Mouse (Mus musculus) CH12.LX (cell line): ENCODE data around the gene Eid1. TPM values are rescaled to one million over a fixed set of nuclear protein-coding genes. Genes with fewer than 3 reads are reported as not detected.

Experiments used
- DNase-seq: peaks from one replicate; pipeline ENCODE4 v3.0.0-alpha.2; 2013; ENCODE audit errors: extremely low read depth
- H3K27ac ChIP-seq: 2 replicates; pipeline ENCODE4 v1.5.1; 2012; ENCODE audit warnings: low read depth, mild to moderate bottlenecking, control low read depth, moderate library complexity; ENCODE audit not compliant: insufficient read depth
- H3K27me3 ChIP-seq: replicated peaks from 2 replicates; pipeline ENCODE3; 2012; ENCODE audit warnings: inconsistent platforms
- H3K36me3 ChIP-seq, 2 experiments: replicated peaks in 1 of 2; 2 replicates each; pipeline versions ENCODE3 to v1.6.1; 2012; ENCODE audit warnings: inconsistent platforms in 1 of 2, low read length in 1 of 2, mild to moderate bottlenecking in 1 of 2, mixed read lengths in 1 of 2, moderate library complexity in 1 of 2; ENCODE audit not compliant: control insufficient read depth in 1 of 2, insufficient read depth in 1 of 2
- H3K4me1 ChIP-seq, 2 experiments: 2 replicates each; pipeline ENCODE4 v1.6.1; 2012; ENCODE audit warnings: inconsistent platforms in 1 of 2, moderate library complexity in 1 of 2; ENCODE audit not compliant: insufficient read depth in 2 of 2, control insufficient read depth in 1 of 2
- H3K4me2 ChIP-seq: 2 replicates; pipeline ENCODE4 v1.6.1; 2012; ENCODE audit warnings: low read depth, mild to moderate bottlenecking, control low read depth; ENCODE audit not compliant: poor library complexity, insufficient read depth, severe bottlenecking
- H3K4me3 ChIP-seq, 3 experiments: fragments of 150-350 bp in 1 of 3; sonication (generic) in 1 of 3; replicated peaks in 1 of 3; 2 replicates each; pipeline versions ENCODE3 to v1.5.1; 2011 to 2012; ENCODE audit warnings: low read depth in 2 of 3, low read length in 2 of 3, mild to moderate bottlenecking in 2 of 3, moderate library complexity in 2 of 3, control low read depth in 1 of 3, improper control_type of control experiment in 1 of 3, inconsistent platforms in 1 of 3, mixed read lengths in 1 of 3; ENCODE audit not compliant: poor library complexity in 1 of 3
- H3K79me2 ChIP-seq: replicated peaks from 2 replicates; pipeline ENCODE4 v1.6.1; 2012; ENCODE audit warnings: mild to moderate bottlenecking, moderate library complexity; ENCODE audit not compliant: control insufficient read depth, poor library complexity, insufficient read depth, severe bottlenecking; ENCODE audit errors: extremely low read depth
- H3K9ac ChIP-seq: 2 replicates; pipeline ENCODE4 v1.6.1; 2012; ENCODE audit warnings: low read depth, mild to moderate bottlenecking, control low read depth, moderate library complexity; ENCODE audit not compliant: insufficient read depth
- H3K9me3 ChIP-seq: replicated peaks from 2 replicates; pipeline ENCODE3; 2012; ENCODE audit warnings: low read length, inconsistent platforms, mixed read lengths
- CHD1 ChIP-seq: IDR thresholded peaks from 2 replicates; pipeline ENCODE4 v1.6.1; 2012; ENCODE audit warnings: low read depth, low read length, improper control_type of control experiment, inconsistent platforms
- CTCF ChIP-seq, 2 experiments: IDR thresholded peaks in 1 of 2; conservative IDR thresholded peaks in 1 of 2; 2 replicates each; pipeline ENCODE4 v1.5.1; 2011 to 2012; ENCODE audit warnings: low read depth in 2 of 2, low read length in 2 of 2, improper control_type of control experiment in 1 of 2, inconsistent platforms in 1 of 2, mild to moderate bottlenecking in 1 of 2, moderate library complexity in 1 of 2
- GABPA ChIP-seq: IDR thresholded peaks from 2 replicates; pipeline ENCODE4 v1.6.1; 2012; ENCODE audit warnings: low read depth, low read length, improper control_type of control experiment, inconsistent platforms; ENCODE audit not compliant: insufficient replicate concordance
- IRF4 ChIP-seq: IDR thresholded peaks from 2 replicates; pipeline ENCODE4 v1.6.1; 2014; ENCODE audit warnings: low read depth, mild to moderate bottlenecking, inconsistent platforms, low read length, improper control_type of control experiment
- JUND ChIP-seq: conservative IDR thresholded peaks from 2 replicates; pipeline ENCODE4 v1.6.1; 2011; ENCODE audit warnings: low read depth, low read length, improper control_type of control experiment
- KAT2A ChIP-seq: IDR thresholded peaks from 2 replicates; pipeline ENCODE4 v1.6.1; 2012; ENCODE audit warnings: low read length, improper control_type of control experiment, inconsistent platforms; ENCODE audit not compliant: insufficient replicate concordance
- MAFK ChIP-seq: IDR thresholded peaks from 2 replicates; pipeline ENCODE4 v1.6.1; 2011; ENCODE audit warnings: low read length, improper control_type of control experiment; ENCODE audit not compliant: insufficient replicate concordance
- MAX ChIP-seq: IDR thresholded peaks from 2 replicates; pipeline ENCODE4 v1.6.1; 2011; ENCODE audit warnings: low read length, improper control_type of control experiment
- MAZ ChIP-seq: IDR thresholded peaks from 2 replicates; pipeline ENCODE4 v1.6.1; 2012; ENCODE audit warnings: low read depth, mild to moderate bottlenecking, inconsistent platforms, low read length, improper control_type of control experiment, moderate library complexity
- MEF2A ChIP-seq: IDR thresholded peaks from 2 replicates; pipeline ENCODE4 v1.6.1; 2014; ENCODE audit warnings: low read depth, mild to moderate bottlenecking, inconsistent platforms, low read length, improper control_type of control experiment, borderline replicate concordance
- POLR2A ChIP-seq: IDR thresholded peaks from 2 replicates; pipeline ENCODE4 v1.6.1; 2011; ENCODE audit warnings: low read depth, mild to moderate bottlenecking, improper control_type of control experiment, low read length
- POLR2AphosphoS2 ChIP-seq: IDR thresholded peaks from 2 replicates; pipeline ENCODE4 v1.6.1; 2011; ENCODE audit warnings: low read depth, low read length, improper control_type of control experiment
- RCOR1 ChIP-seq: conservative IDR thresholded peaks from 2 replicates; pipeline ENCODE4 v1.6.1; 2012; ENCODE audit warnings: low read depth, mild to moderate bottlenecking, inconsistent platforms, low read length, improper control_type of control experiment
- SMC3 ChIP-seq: IDR thresholded peaks from 2 replicates; pipeline ENCODE4 v1.6.1; 2011; ENCODE audit warnings: low read depth, low read length, improper control_type of control experiment
- TCF12 ChIP-seq: IDR thresholded peaks from 2 replicates; pipeline ENCODE4 v1.6.1; 2014; ENCODE audit warnings: low read depth, mild to moderate bottlenecking, inconsistent platforms, low read length, improper control_type of control experiment
- UBTF ChIP-seq: IDR thresholded peaks from 2 replicates; pipeline ENCODE4 v1.6.1; 2012; ENCODE audit warnings: low read depth, mild to moderate bottlenecking, inconsistent platforms, low read length, improper control_type of control experiment, moderate library complexity
- USF1 ChIP-seq: IDR thresholded peaks from 2 replicates; pipeline ENCODE4 v1.6.1; 2014; ENCODE audit warnings: low read depth, mild to moderate bottlenecking, inconsistent platforms, low read length, improper control_type of control experiment
- ZNF384 ChIP-seq: IDR thresholded peaks from 2 replicates; pipeline ENCODE4 v1.6.1; 2012; ENCODE audit warnings: low read depth, low read length, improper control_type of control experiment, inconsistent platforms
- dilution Hi-C: fragments of 300-500 bp; cut with MboI; formaldehyde crosslinking; loops from 2 replicates; pipeline ENCODE4 v1.14.3; 2020; ENCODE audit warnings: low sequenced_read_pairs; ENCODE audit not compliant: extremely low pct_unique_long_range_greater_than_20kb, extremely low pct_ligation_motif_present
- in situ Hi-C: fragments of 300-500 bp; cut with MboI; formaldehyde crosslinking; loops from 3 replicates; pipeline ENCODE4 v1.14.3; 2019; ENCODE audit warnings: low sequenced_read_pairs, low pct_ligation_motif_present, low pct_unique_long_range_greater_than_20kb, mixed read lengths
- polyA plus RNA-seq: library from polyadenylated mRNA; unstranded; fragments of >175 nt; gene quantifications from 2 replicates; pipeline ENCODE4 v1.2.1, GENCODE M21; 2012; ENCODE audit warnings: low read depth; ENCODE audit not compliant: insufficient read length
- total RNA-seq, 2 experiments: library from RNA; depleted of rRNA; stranded (reverse); fragments of 300-350 nt in 1 of 2; fragments of >200 nt in 1 of 2; gene quantifications; 2 replicates each; pipeline ENCODE4 v1.2.3; 2012 to 2014

Gene Eid1
- total and polyA plus RNA-seq, 3 experiments: 15.4 to 39.8 (median 20.4) TPM

DNA sequence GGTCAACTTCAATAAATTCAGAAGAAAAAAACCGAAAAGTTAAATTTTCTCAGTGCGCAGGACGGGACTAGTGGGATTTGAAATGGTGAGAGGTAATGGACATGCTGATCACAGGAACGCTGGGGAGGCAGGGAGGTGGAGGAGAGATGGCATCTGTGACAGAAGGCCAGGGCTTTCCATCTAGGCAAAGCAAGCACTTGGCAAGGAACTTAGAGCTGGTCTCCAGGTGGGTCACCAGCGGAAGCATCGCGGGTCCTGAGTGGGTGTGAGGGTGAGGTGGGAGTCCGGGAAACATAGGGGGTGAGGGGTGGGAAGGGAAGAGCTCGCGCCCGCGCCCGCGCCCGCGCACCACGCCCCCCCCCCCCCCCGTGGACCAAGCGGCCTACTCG is 333 bp upstream of the Eid1 start:
- in situ Hi-C loops: loop anchor here (25.0 kb wide), 1 partner anchor 365 kb away; the partner anchor contains the start of gene Fgf7
- no peak overlapping the region for H3K27ac ChIP-seq

GRCm38 (mm10) chr2:125681811-125682210 is 8.9 kb downstream of the Eid1 start:
- in situ Hi-C loops: no loop called here
- no peak for DNase-seq
- no peak overlapping the region for H3K4me2 ChIP-seq
- H3K9me3 ChIP-seq: no peaks in the 10 kb centered on the region
- no peaks in the 10 kb centered on the region for H3K79me2 ChIP-seq
- no peaks in the 10 kb centered on the region for H3K36me3 ChIP-seq
- TF ChIP-seq ZNF384: no peak
- no peak for TF ChIP-seq CTCF (conservative IDR thresholded peaks at IDR 0.05 in 1 of 2, IDR thresholded peaks at IDR 0.05 in 1 of 2; ENCODE audit: low read depth in 2 of 2, low read length in 2 of 2)
- no peak overlapping the region for H3K9ac ChIP-seq
- peaks cover 3 to 30% of the 10 kb centered on the region in 2 experiments; a peak in 3 of 4 replicates for H3K4me1 ChIP-seq
- dilution Hi-C loops: no loop called here
- H3K4me3 ChIP-seq: no peak overlapping the region
- no peak overlapping the region for H3K27ac ChIP-seq
- no peaks in the 10 kb centered on the region for H3K27me3 ChIP-seq

More for the DNA sequence above, 333 bp upstream of the Eid1 start:
- Histone ChIP-seq H3K4me2 (peak overlapping the region; percentile 41; the same call in 1 of the 2 replicates), H3K27me3 (no peaks in the 10 kb centered on the region), H3K9me3 (peaks cover 3% of the 10 kb centered on the region), H3K4me3 (peak overlapping the region in 2 of 3 experiments; percentile 64 to 87), H3K4me1 (peaks cover 5 to 13% of the 10 kb centered on the region in 2 experiments; a peak in 3 of 4 replicates), H3K79me2 (no peaks in the 10 kb centered on the region; the same call in 1 of the 2 replicates), H3K9ac (peak overlapping the region; percentile 13; the same call in 1 of the 2 replicates), H3K36me3 (no peaks in the 10 kb centered on the region)
- DNase-seq: no peak
- no peak for TF ChIP-seq MAX
- no peak for TF ChIP-seq KAT2A
- TF ChIP-seq CHD1: no peak
- TF ChIP-seq SMC3: no peak
- TF ChIP-seq POLR2AphosphoS2: no peak
- no peak for TF ChIP-seq POLR2A
- no peak for TF ChIP-seq JUND
- TF ChIP-seq USF1: no peak
- TF ChIP-seq CTCF (conservative IDR thresholded peaks at IDR 0.05 in 1 of 2, IDR thresholded peaks at IDR 0.05 in 1 of 2; ENCODE audit: low read depth in 2 of 2, low read length in 2 of 2): no peak
- TF ChIP-seq MAZ: no peak
- TF ChIP-seq GABPA: no peak
- no peak for TF ChIP-seq UBTF
- no peak for TF ChIP-seq MAFK
- TF ChIP-seq IRF4: no peak
- TF ChIP-seq RCOR1: no peak
- TF ChIP-seq TCF12: no peak
- TF ChIP-seq MEF2A: no peak
- dilution Hi-C loops: no loop called here
